Mouse (Mus musculus): ENCODE data around the gene Gm10638.
A peak's percentile ranks its signal among the peaks of the same experiment; 100 is the strongest.

Gm10638 gene

DNA sequence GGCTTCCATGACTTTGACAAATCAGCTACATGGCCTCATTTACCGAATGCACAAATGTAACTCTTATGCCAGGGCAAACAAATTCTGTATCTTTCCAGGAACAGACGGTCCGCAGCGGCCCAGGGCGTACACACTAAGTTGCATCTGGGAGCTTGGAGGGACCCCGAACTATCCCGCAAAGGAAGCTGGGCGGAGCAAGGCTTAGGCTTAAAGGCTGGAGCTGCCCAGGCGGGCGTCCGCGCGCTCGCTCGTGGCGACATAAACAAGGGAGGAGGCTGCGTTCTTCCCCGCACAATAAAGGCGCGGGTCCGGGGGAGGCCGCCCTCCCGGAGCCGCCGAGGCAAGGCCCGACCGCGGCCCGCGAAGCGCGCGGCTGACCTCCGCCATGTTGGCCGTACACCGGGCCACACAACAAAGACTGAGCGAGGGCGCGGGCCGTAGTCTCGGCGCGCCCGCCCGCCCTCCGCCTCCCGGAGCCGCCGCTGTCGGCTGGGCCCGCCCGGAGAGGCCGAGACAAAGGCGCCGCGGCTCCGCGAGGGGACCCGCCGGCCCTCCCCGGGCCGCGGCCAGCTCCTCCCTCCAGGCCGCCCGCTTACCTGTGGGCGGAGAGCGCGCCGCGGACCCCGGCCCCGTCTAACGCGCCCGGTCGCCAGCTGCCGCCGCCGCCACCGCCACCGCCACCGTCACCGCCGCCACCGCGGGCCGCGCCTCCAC, at the start of gene Gm10638, which contains the start of gene Siah1a:
Gene Gm10638, plus strand, starts transcription at position 479 of the 714 bp plus-strand sequence.
Gene Siah1a, minus strand, starts transcription at position 714 of the 714 bp plus-strand sequence.
- peak; percentile 43 to 47 for DNase-seq (ENCODE audit: low spot score in 2 of 2)

- DNase-seq (ENCODE audit: low spot score in 2 of 2) = no peak
Measured at GRCm38 (mm10) chr8:86695703-86696102, 49.8 kb upstream of the Gm10638 start.

- DNase-seq (ENCODE audit: low spot score in 2 of 2) = no peak
Measured at GRCm38 (mm10) chr8:86698811-86699421, 46.6 kb upstream of the Gm10638 start.

GRCm38 (mm10) chr8:86699471-86699870, 46.0 kb upstream of the Gm10638 start:
- DNase-seq (ENCODE audit: low spot score in 2 of 2) = no peak

GRCm38 (mm10) chr8:86702453-86702852, 43.0 kb upstream of the Gm10638 start:
- DNase-seq (ENCODE audit: low spot score in 2 of 2) = no peak

GRCm38 (mm10) chr8:86705317-86705716, 40.2 kb upstream of the Gm10638 start:
- no peak for DNase-seq (ENCODE audit: low spot score in 2 of 2)

DNA sequence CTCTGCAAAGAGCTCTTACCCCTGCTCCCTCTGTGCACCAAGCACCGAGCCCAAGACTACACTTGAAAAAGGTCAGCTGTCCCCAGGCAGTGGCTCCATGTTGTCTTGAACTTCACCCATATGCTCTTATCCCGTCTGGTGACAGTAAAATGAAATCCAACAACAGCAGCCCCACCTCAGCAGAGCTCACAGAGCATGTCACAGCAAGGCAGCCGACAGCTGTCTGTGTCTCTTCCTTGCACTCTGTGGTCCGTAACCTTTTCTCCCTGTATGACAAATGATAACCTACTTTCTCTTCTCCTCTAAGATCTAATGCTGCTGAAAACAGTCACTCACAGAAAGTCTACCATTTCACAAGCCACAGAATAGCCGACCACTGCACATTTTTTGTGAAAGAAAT, 38.7 kb upstream of the Gm10638 start:
- DNase-seq (ENCODE audit: low spot score in 2 of 2) = no peak

GRCm38 (mm10) chr8:86707873-86708272, 37.6 kb upstream of the Gm10638 start:
- peak in 1 of 2 experiments; percentile 12 for DNase-seq (ENCODE audit: low spot score in 2 of 2)

DNA sequence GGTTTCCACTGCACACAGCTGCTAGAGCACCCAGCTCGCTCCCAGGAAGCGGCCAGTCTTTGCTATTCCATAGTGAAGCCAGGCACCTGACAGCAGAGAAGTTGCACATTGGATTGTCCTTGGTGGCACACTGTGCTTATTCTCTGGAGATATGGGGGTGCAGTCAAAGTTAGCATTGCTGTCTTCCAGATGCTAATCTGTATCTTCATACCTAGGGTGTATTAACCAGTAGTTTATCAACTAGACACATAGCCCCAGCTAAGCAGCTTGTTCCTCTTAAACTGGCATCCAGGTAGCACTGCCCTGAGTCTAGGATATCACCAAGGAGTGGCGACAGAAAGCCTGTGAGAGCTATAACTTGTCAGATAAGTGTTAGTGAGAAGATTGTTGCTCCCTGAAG, 32.9 kb upstream of the Gm10638 start:
- DNase-seq (ENCODE audit: low spot score in 2 of 2) = no peak

DNA sequence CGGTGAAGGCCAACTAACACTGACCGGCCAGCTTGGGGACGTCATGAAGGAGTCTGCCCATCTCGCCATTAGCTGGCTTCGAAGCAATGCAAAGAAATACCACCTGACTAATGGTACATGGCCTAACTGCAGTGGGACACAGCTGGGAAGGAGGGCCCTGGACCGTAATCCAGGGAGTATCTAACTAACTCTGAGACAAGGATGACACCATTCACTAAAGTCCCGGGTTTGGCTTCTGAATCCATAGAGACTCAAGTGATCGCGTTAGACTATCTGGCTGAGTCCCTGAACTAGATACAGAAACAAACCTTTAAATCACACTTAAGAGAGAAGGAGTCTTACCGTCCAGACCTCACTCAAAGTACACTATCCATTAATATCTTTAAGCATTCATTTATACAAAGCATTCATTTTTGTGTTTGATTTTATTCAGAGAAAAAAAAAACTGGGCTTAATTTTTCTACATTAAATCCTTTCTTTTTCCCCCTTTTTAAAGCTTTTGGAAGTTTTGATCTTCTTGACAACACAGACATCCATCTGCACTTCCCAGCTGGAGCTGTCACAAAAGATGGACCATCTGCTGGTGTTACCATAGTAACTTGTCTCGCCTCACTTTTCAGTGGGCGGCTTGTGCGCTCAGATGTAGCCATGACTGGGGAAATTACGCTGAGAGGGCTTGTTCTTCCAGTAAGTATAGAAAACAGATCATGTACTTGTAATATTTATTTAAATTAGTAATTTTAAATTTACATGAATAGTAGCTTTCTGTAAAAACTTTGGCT, 31.9 kb upstream of the Gm10638 start:
- no peak for DNase-seq (ENCODE audit: low spot score in 2 of 2)

DNA sequence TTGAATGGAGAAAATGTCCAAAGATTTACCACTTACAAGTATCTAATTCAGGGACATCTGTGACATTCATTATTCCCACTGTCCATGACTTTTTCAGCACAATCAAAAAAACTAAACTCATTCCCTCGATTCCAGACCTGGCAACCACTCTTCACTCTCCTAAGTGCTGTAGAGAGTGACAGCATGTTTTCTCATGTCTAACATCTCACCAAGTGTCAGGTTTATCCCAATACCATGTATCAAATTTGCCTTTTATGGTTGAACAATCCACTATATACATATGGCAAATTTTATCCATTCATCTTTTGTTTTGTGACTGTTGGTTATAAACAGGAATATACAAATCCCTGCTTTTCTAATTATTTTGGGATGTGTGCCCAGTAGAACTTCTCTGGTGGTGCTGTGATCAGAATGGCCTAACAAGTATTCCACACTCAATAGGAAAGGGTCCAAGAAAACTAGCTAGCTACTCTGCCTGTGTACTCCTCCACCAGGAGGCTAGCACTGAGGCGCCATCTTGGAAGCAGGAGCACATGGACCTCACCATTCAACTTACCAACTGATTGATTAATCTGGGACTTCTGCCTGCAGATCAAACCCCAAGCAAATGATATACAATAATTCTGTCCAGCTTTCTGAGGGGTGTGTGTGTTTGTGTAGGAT, 27.0 kb upstream of the Gm10638 start:
- DNase-seq (ENCODE audit: low spot score in 2 of 2) = no peak

DNA sequence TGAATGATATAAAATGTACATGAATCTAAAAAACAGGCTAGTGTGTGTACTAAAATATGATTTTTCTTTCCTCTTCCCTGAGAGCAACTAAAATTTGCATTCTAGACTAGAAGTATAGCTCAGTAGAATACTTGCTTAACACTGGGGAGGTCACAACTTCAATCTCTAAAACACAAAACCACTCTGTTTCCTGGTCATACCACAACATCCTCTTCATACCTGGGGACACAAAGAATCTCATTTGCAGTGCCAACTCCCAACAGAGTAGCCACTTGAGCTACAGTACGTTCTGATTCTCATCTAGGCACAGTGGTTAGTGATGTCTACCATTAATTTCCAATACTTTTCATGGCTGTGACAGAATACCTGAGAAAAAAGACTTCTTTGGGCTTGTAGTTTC, 26.1 kb upstream of the Gm10638 start:
- no peak for DNase-seq (ENCODE audit: low spot score in 2 of 2)

DNA sequence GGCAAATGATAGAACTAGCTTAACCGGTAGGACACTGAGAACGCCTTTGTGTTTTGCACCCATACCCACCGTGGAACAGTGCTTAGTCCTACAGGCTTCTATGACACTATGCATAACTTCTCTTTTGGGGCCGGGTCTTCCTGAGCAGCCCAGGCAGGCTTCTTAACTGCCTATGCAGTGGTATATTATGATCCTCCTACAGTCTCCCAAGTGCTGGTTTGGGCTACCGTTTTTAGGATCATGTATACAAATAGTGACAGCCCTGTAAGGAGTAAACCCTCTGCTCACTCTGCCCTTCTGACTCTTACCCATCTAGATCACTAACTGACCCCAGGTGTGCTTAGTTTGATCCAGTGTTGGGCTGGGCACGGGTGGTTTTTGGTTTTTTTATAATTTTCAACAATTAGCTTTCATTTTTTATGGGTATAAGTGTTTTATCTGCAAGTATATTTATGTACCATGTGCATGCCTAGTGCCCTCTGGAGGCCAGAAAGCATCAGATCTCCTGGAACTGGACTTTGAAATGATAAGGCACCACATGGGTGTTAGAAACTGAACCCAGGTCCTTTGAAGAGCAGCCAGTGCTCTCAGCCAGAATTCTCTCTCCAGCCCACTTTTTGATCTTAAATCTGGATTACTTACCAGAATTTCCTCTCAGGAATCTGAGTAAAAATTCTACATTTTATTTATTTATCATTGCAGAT, 24.6 kb upstream of the Gm10638 start:
- no peak for DNase-seq (ENCODE audit: low spot score in 2 of 2)

DNA sequence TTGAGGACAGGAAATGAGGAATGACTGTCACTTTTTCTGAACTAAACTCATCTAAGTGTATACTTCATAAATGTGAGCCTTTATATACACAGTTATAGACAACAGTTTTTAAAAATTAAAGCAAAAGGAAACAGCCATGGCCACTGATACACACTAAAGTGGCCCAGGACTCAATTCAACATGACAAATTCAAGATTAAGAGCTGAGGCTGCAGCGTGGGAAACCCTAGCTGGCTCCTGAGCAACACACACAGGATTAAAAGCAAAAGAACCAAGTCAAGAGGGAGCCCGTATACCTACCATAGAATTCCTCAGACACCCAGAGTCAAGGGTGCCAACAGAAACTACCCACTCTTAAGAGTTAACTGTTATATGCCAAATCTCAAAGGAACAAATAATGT, 24.0 kb upstream of the Gm10638 start:
- DNase-seq (ENCODE audit: low spot score in 2 of 2) = no peak

- no peak for DNase-seq (ENCODE audit: low spot score in 2 of 2)
Measured at GRCm38 (mm10) chr8:86726959-86727358, 18.5 kb upstream of the Gm10638 start.

DNA sequence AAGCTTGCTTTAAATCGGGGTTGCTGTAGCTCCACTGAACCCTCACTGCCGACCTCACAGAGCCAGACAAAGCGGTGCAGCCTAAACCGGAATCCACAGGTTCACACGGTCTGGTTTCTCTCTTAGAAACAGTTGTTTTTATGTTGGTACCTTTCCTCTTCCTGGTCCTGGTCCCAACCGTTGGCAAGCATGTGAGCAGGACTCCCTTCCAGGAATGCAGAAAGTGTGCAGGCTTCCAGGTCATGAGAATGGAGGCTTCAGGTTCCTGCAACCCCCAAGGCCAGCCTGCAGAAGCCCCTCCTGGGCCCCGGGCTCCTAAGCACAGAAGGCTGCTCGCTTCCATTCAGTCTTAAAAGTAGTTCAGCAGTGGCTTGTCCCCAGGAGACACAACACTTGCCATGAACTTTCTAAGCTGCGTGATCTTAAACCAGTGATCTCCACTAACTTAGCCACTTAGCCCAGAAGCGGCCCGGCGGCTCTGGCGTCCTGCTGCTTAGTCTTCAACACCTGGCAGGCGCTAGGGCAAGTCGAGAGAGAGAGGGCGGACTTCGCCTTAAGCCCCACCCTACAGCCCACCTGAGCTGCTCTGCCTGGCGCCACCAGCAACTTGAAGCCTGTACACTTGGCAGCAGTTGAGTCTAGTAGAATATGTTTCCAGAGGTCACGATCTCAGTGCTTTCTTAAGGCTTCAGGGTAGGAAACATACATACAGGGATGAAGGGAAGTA, 17.1 kb upstream of the Gm10638 start:
- DNase-seq (ENCODE audit: low spot score in 2 of 2) = no peak

GRCm38 (mm10) chr8:86730303-86730702, 15.2 kb upstream of the Gm10638 start:
- no peak for DNase-seq (ENCODE audit: low spot score in 2 of 2)

DNA sequence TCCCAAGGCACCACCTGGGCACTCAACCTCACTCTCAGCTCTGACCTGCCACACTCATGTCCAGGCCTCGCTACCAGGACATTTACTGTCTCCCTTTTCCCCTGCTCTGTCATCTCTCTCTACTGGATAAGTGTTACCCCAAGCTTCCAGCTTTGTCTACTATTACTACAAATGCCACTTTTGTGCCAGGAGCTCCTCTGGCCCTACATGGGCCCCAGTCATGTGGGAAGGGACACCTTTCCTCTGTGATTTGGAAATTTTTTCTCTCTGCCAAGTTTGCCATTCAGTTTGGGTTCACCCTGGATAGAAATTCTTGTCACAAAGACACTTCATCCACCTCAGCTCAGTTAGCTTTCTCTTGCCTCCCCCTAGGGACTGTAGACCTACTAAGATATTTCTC, 14.6 kb upstream of the Gm10638 start:
- no peak for DNase-seq (ENCODE audit: low spot score in 2 of 2)

DNA sequence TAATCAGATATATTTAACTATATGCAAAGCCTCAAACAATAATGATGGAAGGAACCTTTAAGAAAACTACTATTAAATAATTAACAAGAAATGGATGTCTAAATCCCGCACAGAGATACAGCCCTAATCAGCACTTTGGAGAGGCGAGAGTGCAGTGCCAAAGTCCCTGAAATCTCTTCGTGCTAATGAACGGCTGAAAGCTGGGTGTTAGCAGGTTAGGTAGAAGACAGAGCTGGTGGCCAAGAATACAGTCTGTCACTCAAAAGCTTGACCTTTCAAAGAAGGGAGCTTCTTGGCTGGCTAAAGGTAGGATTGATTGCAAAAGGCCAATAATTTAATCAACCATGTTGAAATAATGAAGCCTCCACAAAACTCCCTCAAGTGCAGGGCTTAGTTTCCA, 11.3 kb upstream of the Gm10638 start:
- DNase-seq (ENCODE audit: low spot score in 2 of 2) = no peak

GRCm38 (mm10) chr8:86734954-86735353, 10.5 kb upstream of the Gm10638 start:
- DNase-seq (ENCODE audit: low spot score in 2 of 2) = no peak

All from spleen, postnatal 14 days (tissue).